Mouse (Mus musculus): ENCODE measurements around the gene Ddx55. TPM values are rescaled to one million over a fixed set of nuclear protein-coding genes. Genes with fewer than 3 reads are reported as not detected.

The Ddx55 gene
- total and polyA plus RNA-seq, 2 experiments from 2014 or later = 4.9 to 5.2 TPM

DNA sequence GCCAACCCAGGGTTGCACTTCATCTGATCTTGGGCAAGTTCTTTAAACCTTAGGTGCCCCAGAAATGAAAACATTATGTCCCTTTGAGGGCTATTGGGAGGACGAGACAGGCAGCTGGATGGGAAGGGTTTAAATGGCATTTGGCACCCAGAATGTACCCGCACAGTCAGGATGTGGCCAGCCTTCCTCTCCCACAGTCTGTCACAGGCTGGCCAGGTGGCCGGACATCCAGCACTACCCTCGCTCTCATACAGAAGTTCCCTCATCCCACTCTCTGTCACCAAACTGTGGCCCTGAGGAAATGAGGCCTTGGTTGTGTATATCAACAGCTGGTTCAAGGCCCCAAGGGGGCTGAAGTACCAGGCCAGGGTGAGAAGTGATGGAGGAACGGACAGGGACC is 27.7 kb upstream of the Ddx55 start:
- no peak for ATAC-seq (ENCODE audit: insufficient read depth, low read depth)
- Histone ChIP-seq H3K9me3 (replicated peaks; ENCODE audit: control insufficient read depth, low read length) (no peaks in the 10 kb centered on the region), H3K4me2 (ENCODE audit: low read depth, low read length) (no peak overlapping the region), H3K9ac (replicated peaks; ENCODE audit: low read depth, low read length) (no peak overlapping the region), H3K27ac (ENCODE audit: low read depth) (no peak overlapping the region), H3K4me1 (ENCODE audit: control insufficient read depth, insufficient read depth) (peaks cover 21% of the 10 kb centered on the region), H3K27me3 (ENCODE audit: control insufficient read depth, insufficient read depth, low read length) (no peaks in the 10 kb centered on the region), H3K36me3 (replicated peaks; ENCODE audit: control insufficient read depth, insufficient read depth, low read length) (peaks cover 19% of the 10 kb centered on the region), H3K4me3 (ENCODE audit: low read depth, low read length) (no peak overlapping the region)
- TF ChIP-seq CTCF (IDR thresholded peaks at IDR 0.05; ENCODE audit: low read depth) (no peak), EP300 (IDR thresholded peaks at IDR 0.05; ENCODE audit: low read depth) (no peak)
- no peak for DNase-seq (ENCODE audit: low spot score)
- 86% methylated on average over 5 of the region's 5 CpGs for WGBS

DNA sequence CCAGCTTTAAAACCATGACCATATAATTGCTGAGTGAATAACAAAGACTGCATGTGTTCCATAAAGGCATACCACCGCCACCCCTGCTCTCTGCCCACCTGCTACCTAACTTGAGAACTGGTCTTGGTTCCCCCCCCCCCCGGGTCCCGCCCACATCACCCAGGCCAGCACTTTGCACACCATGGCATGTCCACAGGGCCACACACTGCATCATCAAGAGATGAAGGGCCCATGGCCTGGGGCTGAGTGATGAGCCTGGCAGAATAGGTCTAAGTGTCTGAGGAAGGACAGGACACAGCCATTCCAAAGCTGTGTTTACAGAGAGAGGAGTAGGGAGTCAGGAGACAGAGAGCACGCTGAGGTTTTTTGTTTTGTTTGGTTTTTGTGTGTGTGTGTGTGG is 24.3 kb upstream of the Ddx55 start:
- no peak for DNase-seq (ENCODE audit: low spot score)
- no peaks in the 10 kb centered on the region for H3K27me3 ChIP-seq (ENCODE audit: control insufficient read depth, insufficient read depth, low read length)
- peaks cover 28% of the 10 kb centered on the region for H3K4me1 ChIP-seq (ENCODE audit: control insufficient read depth, insufficient read depth)
- ATAC-seq (ENCODE audit: insufficient read depth, low read depth) = no peak
- peaks cover 6% of the 10 kb centered on the region; the same call in 1 of the 2 replicates for H3K36me3 ChIP-seq (replicated peaks; ENCODE audit: control insufficient read depth, insufficient read depth, low read length)
- no peak for TF ChIP-seq EP300 (IDR thresholded peaks at IDR 0.05; ENCODE audit: low read depth)
- TF ChIP-seq CTCF (IDR thresholded peaks at IDR 0.05; ENCODE audit: low read depth) = no peak
- H3K4me2 ChIP-seq (ENCODE audit: low read depth, low read length) = peak overlapping the region; percentile 91
- H3K27ac ChIP-seq (ENCODE audit: low read depth) = peak overlapping the region; percentile 94
- no peaks in the 10 kb centered on the region for H3K9me3 ChIP-seq (replicated peaks; ENCODE audit: control insufficient read depth, low read length)
- WGBS = 77% methylated on average over 4 of the region's 4 CpGs
- H3K4me3 ChIP-seq (ENCODE audit: low read depth, low read length) = peak overlapping the region; percentile 95
- peak overlapping the region; percentile 79 for H3K9ac ChIP-seq (replicated peaks; ENCODE audit: low read depth, low read length)

DNA sequence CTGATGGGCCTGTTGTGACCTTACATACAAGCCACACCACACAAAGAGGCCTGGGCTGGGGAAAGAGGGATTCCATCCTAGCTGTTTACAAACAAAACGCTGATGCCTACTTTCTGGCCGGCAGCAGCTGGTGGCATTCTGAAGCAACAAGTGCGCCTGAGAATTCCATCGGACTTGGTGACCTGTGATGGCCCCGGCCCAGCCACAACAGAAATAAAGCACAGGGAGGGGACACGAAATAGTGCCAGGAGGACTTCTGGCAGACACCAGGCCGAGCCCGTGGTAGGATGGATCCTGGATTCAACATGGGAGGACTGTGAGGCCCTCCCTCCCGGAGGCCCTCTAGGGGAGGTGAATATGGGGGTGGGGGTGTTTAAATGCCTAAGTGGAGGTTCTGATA is 23.9 kb upstream of the Ddx55 start:
- TF ChIP-seq CTCF (IDR thresholded peaks at IDR 0.05; ENCODE audit: low read depth) (no peak), EP300 (IDR thresholded peaks at IDR 0.05; ENCODE audit: low read depth) (no peak)
- peak; percentile 56 for DNase-seq (ENCODE audit: low spot score)
- H3K9ac ChIP-seq (replicated peaks; ENCODE audit: low read depth, low read length) = peak overlapping the region; percentile 79
- ATAC-seq (ENCODE audit: insufficient read depth, low read depth) = peak; percentile 35; the same call in 1 of the 2 replicates
- peaks cover 28% of the 10 kb centered on the region for H3K4me1 ChIP-seq (ENCODE audit: control insufficient read depth, insufficient read depth)
- H3K27ac ChIP-seq (ENCODE audit: low read depth) = peak overlapping the region; percentile 94
- H3K4me3 ChIP-seq (ENCODE audit: low read depth, low read length) = peak overlapping the region; percentile 95
- peaks cover 6% of the 10 kb centered on the region; the same call in 1 of the 2 replicates for H3K36me3 ChIP-seq (replicated peaks; ENCODE audit: control insufficient read depth, insufficient read depth, low read length)
- peak overlapping the region; percentile 91 for H3K4me2 ChIP-seq (ENCODE audit: low read depth, low read length)
- 6% methylated on average over 9 of the region's 9 CpGs for WGBS
- H3K9me3 ChIP-seq (replicated peaks; ENCODE audit: control insufficient read depth, low read length) = no peaks in the 10 kb centered on the region
- H3K27me3 ChIP-seq (ENCODE audit: control insufficient read depth, insufficient read depth, low read length) = no peaks in the 10 kb centered on the region

GRCm38 (mm10) chr5:124529191-124529651 is 23.4 kb upstream of the Ddx55 start:
- Histone ChIP-seq H3K36me3 (replicated peaks; ENCODE audit: control insufficient read depth, insufficient read depth, low read length) (peaks cover 6% of the 10 kb centered on the region; the same call in 1 of the 2 replicates), H3K9ac (replicated peaks; ENCODE audit: low read depth, low read length) (peak overlapping the region; percentile 79), H3K4me2 (ENCODE audit: low read depth, low read length) (peak overlapping the region; percentile 91), H3K9me3 (replicated peaks; ENCODE audit: control insufficient read depth, low read length) (no peaks in the 10 kb centered on the region), H3K27me3 (ENCODE audit: control insufficient read depth, insufficient read depth, low read length) (no peaks in the 10 kb centered on the region), H3K4me3 (ENCODE audit: low read depth, low read length) (peak overlapping the region; percentile 95), H3K27ac (ENCODE audit: low read depth) (peak overlapping the region; percentile 94), H3K4me1 (ENCODE audit: control insufficient read depth, insufficient read depth) (peaks cover 28% of the 10 kb centered on the region)
- 20% methylated on average over 8 of the region's 8 CpGs for WGBS
- TF ChIP-seq CTCF (IDR thresholded peaks at IDR 0.05; ENCODE audit: low read depth) (no peak), EP300 (IDR thresholded peaks at IDR 0.05; ENCODE audit: low read depth) (no peak)
- no peak for DNase-seq (ENCODE audit: low spot score)
- 0 out of 2 replicates have a peak, but pooled peaks have one; percentile 8 for ATAC-seq (ENCODE audit: insufficient read depth, low read depth)

DNA sequence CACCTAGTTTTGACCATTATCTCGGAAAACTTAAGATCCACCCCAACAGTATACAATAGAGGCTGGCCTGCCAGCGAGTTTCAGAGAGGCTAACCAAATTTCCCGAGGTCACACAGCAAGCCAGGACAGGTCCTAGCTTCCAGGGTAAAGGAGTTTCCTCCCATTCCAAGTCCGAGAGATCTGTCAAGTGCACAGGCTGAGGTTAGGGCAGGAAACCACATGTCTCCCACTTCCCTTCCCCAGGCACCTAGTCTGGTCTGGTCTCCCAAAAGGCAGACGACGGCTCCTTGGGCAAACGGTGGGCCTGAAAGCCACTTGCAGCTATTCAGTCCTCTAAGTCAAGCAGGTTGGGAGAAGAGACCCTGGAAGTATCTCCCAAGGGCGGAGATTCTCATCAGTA is 23.0 kb upstream of the Ddx55 start:
- TF ChIP-seq CTCF (IDR thresholded peaks at IDR 0.05; ENCODE audit: low read depth) = no peak
- no peak for TF ChIP-seq EP300 (IDR thresholded peaks at IDR 0.05; ENCODE audit: low read depth)
- Histone ChIP-seq H3K4me2 (ENCODE audit: low read depth, low read length) (peak overlapping the region; percentile 91), H3K9ac (replicated peaks; ENCODE audit: low read depth, low read length) (peak overlapping the region; percentile 79), H3K9me3 (replicated peaks; ENCODE audit: control insufficient read depth, low read length) (no peaks in the 10 kb centered on the region), H3K27me3 (ENCODE audit: control insufficient read depth, insufficient read depth, low read length) (no peaks in the 10 kb centered on the region), H3K36me3 (replicated peaks; ENCODE audit: control insufficient read depth, insufficient read depth, low read length) (peaks cover 6% of the 10 kb centered on the region; the same call in 1 of the 2 replicates), H3K4me3 (ENCODE audit: low read depth, low read length) (peak overlapping the region; percentile 95), H3K27ac (ENCODE audit: low read depth) (peak overlapping the region; percentile 94), H3K4me1 (ENCODE audit: control insufficient read depth, insufficient read depth) (peaks cover 28% of the 10 kb centered on the region)
- ATAC-seq (ENCODE audit: insufficient read depth, low read depth) (no peak), DNase-seq (ENCODE audit: low spot score) (no peak)
- 39% methylated on average over 8 of the region's 8 CpGs for WGBS
